Mouse (Mus musculus): Measurements from ENCODE around the gene Dcaf15. TPM values are rescaled to one million over a fixed set of nuclear protein-coding genes. Genes with fewer than 3 reads are reported as not detected.

The Dcaf15 gene
- 10 to 100 TPM; 14.5 to 15.5 TPM for polyA plus RNA-seq (2017; shearing (Covaris generic))

DNA sequence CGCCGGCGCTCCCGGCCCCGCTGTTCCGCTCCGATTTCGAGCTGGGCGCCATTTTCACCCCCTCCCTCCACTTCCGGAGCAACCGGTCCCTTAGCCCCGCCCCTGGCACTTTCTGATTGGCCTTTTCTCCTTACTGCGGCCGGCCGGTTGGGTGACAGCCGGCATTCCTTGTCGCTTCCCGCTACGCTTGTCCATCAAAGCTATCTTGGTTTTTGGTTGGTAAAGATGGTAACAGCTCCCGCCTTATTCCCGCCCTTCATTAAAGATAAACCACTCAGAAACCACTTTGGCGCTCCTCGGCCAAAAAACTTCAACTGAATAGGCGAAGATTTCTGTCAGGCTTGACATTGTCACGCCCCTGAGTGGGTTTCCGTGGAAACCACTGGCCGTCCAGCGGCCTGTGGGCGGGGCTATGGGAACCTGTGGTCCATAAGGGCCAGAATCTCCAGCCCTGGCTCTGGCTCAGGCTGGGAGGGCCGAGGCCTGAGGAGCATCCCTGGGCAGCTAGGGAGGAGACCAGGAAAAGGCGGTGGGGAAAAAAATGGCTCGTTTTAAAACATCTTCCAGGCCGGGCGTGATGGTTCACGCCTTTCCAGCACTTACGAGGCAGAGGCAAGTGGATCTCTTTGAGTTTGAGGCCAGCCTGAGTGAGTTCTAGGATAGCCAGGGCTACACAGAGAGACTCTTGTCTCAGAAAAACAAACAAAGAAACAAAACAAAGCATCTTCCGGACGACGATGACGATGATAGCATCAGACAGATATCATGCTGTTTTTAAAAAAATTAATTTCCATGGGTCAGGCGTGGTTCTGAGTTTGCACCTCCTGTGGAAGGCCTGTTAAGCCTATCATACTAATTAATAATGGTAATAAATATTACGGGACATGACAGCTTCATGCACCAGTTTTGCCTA lies at the start of gene Dcaf15:
Dcaf15 (minus strand) TSS at position 72 of the 913 bp plus-strand sequence.
- ATAC-seq, result peak; percentile 95

DNA sequence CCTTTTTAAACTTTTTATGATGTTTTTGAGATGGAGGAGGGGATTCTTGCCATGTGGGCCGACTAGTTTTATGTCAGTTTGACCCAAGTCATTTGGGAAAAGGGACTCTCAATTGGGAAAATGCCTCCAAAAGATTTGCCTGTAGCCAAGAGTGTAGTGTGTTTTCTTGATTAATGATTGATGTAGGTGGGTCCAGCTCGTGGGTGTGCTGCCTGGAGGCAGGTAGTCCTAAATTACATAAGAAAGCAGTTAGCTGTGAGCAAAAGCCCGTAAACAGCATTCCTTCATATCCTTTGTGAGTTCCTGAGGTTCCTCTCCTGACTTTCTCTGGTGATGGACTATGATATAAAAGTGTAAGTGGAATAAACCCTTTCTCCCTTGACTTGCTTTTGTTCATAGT lies 44.6 kb upstream of the Dcaf15 start:
- ATAC-seq, result no peak

DNA sequence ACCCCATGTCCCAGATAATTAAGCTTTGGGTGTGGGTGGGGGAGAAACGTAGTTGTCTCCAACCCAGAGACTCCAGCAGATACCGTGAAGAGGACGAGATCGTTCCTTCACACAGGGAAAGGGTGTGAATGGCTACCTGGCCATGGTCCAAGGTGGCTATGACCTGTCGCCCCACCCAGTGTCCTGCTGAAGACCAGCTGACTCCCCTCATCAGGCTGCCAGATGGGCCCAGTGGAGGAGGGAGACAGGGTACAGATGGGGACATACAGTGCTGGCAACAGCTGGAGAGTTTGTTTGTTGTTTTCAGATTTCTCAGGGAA lies 43.9 kb upstream of the Dcaf15 start:
- no peak for ATAC-seq

DNA sequence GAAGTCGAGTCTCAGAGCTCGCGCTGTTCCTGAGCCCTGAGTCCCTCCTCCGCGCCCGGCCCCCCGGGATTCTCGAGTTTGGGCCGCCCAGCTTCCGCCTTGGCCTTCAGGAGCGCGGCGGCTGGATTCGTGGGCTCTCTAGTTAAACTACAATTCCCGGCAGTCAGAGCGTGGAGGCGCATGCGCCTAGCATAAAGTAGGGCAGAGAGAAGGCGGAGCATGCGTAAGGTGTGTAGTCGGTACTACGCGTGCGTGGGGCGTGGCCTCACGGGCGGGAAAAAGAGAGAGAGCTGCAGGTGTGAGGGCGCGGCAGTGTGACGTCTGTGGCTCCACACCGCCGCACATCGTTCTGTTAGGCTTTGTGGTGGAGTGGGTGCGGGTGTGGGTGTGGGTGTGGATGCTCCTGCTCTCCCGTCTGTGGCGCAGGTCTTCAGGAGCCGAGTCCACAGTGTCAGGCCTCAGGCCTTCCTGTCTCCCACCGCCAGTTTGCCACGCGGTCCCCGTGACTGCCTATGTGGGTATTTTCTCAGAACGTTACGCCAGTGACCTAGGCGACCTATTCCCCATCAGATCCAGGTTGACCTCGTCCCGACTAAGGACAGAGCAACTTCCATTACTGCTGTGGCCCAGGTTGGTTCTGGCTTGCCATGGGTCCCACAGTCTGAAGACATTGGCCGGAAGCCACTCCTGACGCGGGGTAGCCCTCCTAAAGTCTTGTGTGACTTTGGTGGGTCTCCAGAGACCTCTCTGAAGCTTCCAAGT lies 43.4 kb upstream of the Dcaf15 start, which contains the start of the genes Cc2d1a and 4930432K21Rik:
Cc2d1a (minus strand) TSS at position 168 of the 762 bp plus-strand sequence.
4930432K21Rik (plus strand) TSS at position 257 of the 762 bp plus-strand sequence.
- peak; percentile 96 for ATAC-seq

DNA sequence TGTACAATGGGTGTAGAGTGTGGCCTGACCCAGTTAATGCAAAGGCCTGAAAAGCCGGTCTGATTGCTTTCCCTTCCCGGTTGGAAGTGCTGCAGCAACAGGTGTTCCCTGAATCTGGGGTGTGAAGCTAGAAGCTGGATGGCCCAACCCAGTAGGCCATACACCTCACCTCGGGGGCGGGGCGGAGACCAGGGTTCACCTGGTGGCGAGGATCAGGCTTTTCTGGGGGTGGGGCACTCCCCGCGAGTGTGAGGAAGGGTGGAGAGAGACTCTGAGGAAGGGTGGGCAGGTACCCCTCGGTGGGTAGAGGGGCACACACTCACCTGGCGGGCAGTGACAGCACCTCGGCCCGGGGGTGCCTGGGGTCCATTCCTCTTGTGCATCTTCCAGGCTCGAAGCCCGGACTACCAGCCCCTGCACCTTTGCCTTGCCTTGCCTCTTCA lies 42.8 kb upstream of the Dcaf15 start:
- ATAC-seq, result peak; percentile 25

DNA sequence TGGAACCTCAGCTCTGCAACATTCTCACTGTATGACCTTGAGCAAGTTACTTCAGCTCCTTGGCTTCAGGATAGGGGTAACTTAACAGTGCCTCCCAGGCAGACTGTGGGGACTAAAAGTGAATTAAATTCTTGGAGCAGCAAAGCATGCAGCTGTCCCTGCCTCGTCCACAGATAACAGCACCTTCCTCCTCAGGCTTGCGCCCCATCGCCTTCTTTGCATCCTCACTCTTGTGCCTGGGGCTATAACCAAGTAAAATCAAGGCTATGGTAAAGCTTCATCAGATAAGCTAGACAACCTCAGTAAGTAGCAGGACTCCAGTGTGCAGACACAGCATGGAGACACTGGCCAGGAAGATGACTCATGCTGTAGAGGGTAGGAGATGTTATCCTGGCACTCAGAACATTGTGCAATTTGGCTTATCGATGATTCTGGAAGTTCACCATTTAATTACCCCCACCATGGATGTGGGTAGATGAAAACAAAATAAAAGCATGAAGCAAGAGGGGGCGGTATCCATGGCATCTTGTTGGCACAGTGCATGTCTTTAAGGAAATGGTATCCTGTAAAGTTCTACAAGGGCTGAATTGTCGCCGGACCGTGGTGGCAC lies 40.2 kb upstream of the Dcaf15 start:
- ATAC-seq, result no peak

DNA sequence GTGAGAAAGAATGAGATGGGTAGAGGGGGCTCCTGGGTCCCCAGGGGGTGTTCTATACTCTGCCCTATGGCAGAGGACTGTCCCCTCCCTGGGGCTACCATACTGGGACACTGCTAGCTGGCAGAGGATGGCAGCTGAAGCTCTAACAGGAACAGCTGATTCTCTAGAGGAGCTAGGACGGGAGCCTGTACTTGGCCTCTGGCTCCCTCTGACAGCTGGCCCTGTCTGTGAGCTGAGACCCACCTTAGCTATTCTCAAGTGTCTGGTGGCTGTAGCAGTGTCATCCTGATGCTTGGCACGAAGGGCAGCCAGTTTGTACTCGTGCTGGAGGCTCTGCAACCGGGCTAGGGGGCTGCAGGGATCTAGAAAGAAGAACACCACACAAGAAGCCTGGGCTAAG lies 36.3 kb upstream of the Dcaf15 start:
- ATAC-seq, result no peak

DNA sequence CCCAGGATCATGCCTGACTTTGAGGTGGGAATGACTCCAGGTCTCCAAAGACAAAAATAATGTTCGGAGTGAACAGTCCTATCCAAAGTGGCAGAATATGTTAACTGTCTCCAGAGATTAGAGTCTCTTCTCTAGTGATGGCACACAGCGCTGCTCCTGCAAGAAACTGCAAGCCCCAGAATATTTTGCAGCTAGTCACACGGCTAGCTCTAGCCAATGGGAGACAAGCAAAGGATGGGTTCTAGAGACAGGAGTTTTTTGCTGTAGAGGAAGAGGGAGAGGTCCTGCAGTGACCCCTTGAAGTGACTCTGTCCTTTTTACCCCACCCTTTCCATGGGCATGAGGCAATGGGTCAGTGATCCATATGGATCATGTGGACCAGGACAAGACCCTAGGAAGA lies 33.3 kb upstream of the Dcaf15 start:
- no peak for ATAC-seq

DNA sequence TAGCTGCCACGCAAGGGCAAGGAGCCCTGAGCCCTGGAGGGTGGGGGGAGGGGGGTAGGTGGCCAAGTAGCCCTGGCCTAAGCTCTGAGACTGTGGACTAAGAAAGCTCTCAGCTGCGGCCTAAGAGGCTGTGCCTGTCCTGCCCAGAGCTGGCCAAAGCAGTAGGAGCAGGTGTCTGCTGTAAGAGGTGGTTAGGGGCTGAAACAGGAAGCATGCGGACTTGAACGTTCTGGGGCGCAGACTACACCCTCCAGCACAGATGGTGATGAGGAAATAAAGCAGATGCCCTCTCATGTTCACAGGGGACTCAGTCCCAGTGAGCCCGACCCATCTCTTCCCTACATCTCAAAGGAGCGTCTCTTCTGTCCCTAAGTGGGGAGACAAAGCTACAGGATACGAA lies 27.7 kb upstream of the Dcaf15 start:
- ATAC-seq, result no peak

DNA sequence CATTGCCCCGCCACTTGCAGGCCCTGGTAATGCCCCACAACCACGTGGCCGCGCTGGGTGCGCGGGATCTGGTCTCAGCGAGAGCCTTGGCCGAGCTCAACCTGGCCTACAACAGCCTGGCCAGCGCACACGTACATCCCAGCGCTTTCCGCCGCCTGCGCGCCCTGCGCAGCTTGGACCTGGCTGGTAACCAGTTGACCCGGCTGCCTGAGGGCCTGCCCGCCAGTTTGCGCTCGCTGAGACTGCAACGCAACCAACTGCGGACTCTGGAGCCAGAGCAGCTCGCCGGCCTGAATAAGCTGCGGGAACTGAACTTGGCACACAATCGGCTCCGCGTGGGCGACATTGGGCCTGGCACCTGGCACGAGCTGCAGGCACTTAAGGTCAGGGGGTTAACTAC lies 26.2 kb upstream of the Dcaf15 start:
- no peak for ATAC-seq

DNA sequence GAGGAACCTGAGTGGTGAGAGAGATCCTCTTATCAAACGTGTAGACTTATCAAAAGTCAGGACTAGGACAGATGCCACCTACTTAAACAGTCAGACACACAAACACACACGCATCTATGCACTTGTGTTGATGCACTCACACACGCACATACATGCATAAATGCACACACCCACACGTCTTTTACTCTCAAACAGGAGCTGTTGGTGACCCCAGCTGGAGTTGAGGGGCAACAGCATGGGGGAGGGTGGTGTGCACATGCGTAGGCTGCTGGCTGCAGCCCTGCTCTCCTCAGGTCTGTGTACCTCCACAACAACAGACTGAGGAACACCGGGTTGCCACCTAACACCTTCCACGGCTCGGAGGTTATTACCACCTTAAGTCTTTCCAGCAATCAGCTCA lies 23.7 kb upstream of the Dcaf15 start:
- peak; percentile 13 for ATAC-seq

DNA sequence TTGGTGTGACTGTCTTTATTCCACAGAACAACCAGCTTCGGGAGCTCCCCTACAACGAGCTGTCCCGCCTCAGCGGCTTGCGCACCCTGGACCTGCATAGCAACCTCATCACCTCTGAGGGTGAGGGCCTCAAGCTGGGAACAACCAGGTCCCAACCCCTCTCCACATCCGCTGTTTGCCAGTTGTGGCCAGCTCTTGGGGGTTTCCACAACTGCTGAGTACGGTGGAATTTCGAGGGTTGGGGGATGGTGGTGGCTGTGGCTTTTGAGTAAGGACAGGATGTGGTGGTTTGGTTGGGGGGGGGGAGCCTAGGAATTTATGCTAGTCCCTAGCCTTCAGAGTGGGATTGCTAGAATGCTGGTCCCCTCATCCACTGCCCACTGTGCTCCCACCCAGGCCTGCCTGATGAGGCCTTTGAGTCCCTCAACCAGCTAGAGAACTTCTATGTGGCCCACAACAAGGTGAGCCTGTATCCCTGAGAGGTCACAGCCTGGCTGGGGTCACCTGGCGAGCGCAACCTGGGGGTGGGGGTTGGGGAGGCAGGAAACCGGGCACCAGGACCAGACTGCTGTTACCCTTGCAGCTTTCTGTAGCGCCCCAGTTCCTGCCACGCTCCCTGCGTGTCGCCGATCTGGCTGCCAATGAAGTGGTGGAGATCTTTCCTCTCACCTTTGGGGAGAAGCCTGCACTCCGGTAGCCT lies 22.8 kb upstream of the Dcaf15 start:
- peak; percentile 94 for ATAC-seq

DNA sequence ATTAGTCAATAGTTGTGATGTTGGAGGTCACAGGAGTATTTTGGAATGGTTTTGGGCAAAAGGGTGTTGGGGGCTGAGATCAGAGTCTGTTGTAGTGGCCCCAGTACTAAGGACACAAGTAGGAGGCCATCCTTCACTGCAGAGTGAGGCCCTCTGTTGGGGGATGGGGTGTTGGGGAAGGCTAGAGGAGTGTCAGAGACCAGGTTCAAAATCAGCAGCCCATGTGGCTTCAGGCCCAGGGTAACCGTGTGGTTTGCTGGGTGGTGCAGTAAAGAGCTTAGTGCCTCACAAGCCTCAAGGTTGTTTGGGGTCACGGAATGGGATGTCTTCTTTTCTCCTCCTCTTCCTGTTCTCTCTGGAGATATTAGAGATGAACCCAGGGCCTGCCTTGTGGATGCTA lies 22.2 kb upstream of the Dcaf15 start:
- ATAC-seq, result peak; percentile 11

DNA sequence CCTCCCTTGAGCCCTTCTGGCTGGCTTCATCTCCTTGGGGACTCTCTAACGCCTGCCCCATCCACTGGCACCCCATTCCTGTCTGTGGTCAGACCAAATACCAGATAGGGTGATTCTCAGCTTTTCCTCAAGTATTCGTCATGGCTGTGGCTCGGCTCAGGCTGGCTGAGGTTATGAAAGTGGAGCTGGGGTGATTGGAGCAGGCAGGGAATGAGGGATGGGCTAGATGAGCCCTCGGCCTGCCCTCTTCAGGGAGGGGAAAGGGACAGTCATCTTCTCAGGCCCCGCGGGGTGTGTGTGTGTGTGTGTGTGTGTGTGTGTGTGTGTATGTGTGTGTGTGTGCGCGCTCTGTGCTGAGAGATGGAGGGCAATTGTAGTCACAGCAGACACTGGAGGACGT lies 21.1 kb upstream of the Dcaf15 start, which contains the start of gene Podnl1:
Podnl1 (plus strand) TSS at position 334 of the 400 bp plus-strand sequence.
- ATAC-seq, result no peak

DNA sequence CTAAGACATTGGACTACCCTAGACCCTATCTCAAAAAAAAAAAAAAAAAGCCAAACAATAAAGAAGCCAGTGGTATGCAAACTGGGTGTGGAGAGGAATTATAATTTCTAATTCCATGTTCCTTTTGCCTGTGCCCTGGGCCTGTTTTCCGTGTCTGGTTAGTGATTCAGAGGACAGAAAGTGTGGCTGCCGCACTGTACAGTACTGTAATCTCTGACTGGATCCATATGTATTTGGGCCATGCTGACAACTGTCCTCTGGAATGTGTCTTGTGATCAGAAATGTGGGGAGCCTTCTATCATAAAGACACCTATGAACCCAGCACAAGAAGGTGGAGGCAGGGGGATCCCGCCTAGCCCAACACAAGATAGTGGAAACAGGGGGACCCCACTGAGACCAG lies 17.6 kb upstream of the Dcaf15 start:
- no peak for ATAC-seq

DNA sequence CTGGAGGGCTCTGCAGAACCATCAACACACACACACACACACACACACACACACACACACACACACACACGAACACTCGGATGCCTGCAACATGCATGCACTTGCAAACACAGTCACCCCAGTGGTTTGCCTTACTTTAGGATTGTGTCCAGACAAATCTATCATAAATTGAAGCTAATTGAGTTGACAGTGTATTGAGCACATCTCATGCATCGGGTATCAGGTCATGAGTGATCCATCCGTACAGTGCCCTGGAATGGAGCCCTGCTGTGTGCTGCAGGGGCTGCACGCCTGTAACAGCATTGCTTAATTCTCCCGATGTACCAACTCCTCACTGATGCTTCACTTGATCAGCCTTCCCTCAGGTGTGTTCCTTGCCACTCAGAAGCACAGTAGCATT lies 11.1 kb upstream of the Dcaf15 start:
- ATAC-seq, result no peak

DNA sequence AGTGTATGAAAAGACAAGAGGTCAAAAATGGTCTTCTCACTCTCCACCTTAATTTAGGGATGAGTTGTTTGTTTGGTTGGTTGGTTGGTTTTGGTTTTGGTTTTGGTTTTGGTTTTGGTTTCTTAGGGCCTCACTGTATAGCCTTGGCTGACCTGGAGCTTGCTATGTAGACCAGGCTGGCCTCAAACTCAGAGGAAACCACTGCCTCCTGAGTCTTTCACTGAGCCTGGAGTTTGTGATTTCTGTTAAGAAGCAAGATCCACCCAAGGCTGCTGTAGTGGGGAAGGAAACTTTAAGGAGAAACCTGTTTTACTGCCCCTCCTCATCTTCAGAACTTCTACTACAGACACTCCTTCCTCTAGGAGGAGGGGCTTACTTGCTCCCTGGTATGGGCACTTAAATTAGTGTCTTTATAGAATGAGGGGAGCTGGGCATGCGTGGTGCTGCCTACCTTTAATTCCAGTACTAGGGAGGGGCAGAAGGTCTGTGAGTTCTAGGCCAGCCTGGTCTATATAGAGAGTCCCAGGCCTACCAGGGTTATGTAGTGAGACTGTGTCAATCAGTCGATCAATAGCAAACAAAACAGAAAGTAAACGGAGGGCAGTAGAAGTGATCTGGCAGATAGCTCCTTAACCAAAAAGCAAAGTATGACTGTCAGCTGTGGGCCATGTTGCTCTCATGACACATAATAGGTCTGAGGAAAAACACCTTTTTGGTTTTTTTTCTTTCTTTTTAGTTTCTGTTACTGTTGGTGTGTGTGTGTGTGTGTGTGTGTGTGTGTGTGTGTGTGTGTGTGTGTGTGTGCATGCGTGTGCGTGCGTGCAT lies 1.9 kb upstream of the Dcaf15 start:
- peak; percentile 24 for ATAC-seq

DNA sequence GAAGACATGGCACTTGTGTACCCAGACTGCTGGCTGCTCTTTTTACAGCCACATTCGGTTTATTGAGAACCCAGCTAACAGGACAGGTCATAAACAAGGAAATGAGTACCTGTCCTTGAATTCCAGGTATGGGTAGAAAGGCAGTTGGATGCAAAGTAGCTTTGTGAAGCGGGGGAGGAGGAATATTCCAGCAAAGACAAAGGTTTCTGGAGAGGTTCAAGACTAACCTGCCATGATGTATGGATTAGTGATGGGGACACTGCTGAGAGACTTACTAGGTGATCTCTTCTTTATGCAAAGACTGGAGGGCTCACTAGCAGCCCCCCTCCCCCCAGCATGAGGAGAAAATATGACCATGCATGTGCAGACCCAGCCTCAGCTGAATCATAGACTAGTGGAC lies 1.1 kb upstream of the Dcaf15 start:
- no peak for ATAC-seq

DNA sequence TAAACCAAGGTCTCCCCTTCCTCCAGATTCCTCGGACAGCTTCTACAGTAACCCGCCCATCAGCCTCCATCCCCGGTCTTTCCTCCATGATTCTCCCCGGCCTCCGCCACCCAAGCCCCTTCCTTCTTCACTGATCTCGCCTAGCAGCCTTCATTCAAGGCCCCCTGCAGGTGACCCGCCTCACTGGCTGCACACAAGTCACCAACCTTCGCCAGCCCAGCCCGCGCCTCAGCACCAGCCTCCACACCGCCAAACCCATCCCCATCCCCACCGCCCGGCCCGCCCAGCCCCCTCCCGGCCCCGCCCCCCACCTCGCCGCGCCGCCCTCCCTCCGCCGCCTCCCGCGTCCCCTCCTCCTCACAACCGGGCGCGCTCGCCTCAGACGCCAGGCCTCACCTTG lies 347 bp downstream of the Dcaf15 start:
- ATAC-seq, result peak; percentile 24

DNA sequence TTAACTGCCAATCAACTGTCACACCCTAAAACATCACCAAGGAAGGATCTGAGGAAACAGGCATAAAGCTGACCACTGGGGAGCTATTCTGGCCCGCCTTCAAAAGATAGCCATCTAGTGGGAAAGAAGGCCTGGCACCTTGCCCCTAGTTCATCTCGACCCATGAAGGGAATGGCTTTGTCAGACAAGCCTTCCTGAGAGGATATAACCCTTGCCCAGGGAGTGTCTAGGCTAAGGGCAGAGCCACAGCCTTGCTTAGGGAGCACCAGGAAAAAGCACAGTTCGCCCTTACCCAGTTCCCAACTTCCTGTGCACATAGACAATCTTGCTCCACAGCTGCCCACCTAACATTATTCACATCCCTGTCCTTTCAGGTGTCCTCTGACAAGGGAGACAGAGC lies 967 bp downstream of the Dcaf15 start:
- no peak for ATAC-seq

DNA sequence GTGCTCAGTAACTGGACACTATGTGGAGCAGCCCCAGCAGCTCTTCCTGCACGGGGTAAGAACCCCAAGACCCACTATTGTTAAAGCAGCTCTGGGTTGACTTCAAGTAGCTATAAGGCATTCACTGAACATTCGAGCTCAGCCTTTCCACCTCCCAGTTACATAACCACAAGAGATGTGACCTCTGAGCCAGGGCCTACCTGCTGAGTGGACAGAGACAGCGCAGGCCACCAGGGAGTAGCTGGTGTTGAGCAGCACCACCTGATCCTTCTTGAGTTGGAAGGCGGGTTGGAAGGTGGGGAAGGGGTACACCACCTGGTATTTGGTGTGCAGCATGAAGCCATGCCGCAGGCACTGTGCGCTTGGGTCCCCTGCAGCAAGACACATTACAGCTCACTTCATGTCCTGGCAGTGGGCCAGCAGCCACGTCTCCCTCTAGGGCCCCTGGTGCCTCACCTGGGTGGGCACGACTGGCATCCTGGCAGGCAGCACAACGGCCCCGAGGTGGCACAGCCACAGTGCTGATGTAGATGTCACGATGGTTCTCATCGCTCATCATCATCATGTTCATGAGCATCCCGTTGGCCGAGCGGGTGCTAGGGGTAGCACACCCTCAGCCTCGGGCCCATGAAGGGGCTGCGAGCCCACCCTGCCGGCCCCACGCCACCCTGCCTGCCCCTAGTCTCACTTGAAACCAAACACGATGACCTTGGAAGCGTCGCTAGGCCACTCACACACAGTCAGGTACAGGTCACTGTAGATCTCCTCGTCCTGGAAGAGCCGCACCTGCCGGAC lies 2.9 kb downstream of the Dcaf15 start:
- ATAC-seq, result no peak
